Mouse (Mus musculus): Measurements from ENCODE around the gene Rpn1.
"Not testable (repeated sequence)": the region's sequence is repeated elsewhere in the genome, so short reads cannot be mapped to it uniquely, and the experiment has no call there.

Gene Rpn1

DNA sequence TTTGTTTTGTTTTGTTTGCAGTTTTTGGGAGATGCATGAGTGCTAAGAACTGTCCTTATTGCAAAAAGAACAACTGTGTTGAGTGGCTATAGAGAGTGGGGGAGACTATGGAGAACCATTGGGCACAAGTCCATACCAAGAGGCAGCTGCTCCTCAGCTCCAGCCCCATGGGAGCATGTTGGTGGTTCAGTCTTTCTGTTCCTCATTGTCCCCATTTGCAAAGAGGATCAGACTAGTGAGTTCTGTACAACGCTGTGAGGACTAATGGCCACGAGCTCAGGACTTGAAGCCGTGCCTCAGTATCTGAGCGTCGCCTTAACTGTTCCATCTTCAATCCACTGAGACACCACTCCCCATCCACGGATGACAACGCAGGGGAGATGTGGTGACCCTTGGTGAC lies 36.5 kb downstream of the Rpn1 start:
- in situ Hi-C loops (cut with MboI): no loop called here

DNA sequence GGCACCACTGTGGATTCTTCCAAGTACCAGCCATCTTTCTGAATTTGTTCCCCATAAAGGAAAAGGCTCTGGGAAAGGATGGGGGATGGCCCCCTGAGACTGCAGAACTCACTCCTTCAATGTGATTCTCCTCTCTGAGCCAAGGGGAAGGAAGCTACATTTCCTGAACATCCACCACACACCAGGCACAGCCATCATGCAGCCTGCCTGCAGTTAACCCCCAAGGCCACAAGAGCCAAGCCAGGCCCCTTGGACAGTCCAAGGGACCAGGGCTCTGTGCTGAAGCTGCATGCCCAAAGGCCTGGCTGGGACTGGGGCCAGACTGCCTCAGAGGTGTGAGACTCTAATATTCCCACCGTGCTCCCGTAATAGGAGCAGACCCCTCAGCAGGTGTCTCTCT lies 37.5 kb downstream of the Rpn1 start:
- in situ Hi-C loops (cut with MboI): no loop called here

DNA sequence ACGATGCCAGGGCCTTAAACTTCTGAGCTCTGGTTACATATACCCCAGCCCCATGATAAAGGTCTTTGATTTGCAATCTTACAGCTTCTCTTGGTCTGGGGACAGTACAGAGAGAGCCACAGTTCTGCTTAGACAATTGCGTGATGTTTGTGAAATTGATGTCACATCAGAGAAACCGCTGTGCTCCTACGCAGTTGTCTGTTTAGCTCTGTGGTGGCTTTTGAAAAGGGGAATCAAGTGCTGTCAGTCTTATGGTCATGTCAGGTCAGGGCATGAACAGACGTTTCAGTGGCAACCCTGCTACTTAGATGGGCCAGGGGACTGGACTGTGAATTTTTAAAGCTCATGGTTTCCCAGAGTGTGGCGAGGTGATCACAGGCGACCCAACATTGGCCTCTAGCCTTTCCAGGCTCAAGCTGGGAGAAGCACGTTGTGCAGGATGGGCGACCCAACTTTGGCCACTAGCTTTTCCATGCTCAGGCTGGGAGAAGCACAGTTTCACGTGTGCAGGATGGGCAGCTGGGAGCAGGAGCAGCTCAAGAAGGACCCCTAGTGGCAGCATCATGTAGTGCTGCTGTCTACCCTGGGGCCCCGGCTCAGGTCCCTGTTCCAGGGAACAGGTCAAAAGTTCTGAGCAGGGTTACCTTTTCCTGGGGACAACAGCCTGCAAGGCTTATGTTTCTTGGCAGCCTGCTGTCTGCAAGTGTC lies 39.0 kb downstream of the Rpn1 start:
- in situ Hi-C loops (cut with MboI): no loop called here

DNA sequence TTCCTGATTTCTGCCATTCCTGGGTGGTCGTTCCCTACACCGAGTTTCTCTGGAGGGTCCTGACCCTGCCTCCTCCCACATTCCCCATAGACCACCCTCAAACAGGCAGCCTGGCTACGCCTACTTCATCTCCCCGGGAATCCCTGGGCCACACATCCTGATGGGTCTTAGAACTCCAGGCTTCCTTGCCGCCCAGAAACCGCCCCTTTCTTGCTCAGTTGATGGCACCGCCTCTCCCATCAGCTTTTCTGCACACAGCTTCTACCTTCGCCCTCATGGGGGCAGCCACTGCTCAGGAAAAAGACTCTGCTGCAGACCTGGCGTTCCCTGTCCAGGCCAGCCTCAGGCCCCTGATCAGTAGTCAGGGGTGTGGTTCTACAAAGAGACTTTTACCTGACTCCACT lies 39.6 kb downstream of the Rpn1 start:
- in situ Hi-C loops (cut with MboI): no loop called here

DNA sequence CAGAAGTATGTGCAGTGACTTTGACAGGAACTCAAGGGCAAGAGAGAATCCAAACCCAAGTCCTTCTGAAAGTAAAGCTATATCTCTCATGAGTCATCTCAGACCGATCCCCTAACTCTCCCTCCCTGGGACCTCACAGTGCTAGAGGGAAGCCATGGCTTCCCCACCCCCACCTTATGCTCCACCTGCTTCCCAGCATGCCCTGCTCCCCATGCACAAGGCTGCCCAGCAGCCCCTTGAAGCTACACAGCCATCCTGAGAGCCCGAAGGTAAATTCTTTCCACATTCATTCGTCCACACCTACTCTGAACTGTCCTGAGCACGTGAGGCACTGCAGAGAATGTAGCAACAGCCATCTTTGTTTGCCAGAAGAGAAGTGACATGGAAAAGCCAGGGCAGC lies 40.3 kb downstream of the Rpn1 start:
- in situ Hi-C loops (cut with MboI): no loop called here

DNA sequence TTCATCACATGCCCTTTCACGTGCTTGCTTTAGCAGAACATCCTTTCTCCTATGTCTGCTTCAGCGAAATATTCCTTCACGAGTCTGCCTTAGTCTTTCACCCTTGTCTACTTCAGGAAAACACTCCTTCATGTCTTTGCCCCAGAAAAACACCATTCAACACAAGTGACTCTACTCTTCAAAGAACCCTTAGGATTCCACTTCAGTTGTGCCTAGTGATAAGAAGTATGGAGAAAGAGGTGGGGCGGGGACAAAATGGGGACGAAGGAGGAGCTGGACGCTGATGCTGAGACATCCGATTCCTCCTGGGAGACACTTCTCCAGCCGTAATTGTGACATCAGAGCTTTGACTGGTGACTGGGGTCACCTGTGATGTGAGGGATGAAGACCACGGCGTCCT lies 41.5 kb downstream of the Rpn1 start:
- in situ Hi-C loops (cut with MboI): not testable (repeated sequence)

GRCm38 (mm10) chr6:88131521-88131920 lies 47.2 kb downstream of the Rpn1 start:
- in situ Hi-C loops (cut with MboI): no loop called here

DNA sequence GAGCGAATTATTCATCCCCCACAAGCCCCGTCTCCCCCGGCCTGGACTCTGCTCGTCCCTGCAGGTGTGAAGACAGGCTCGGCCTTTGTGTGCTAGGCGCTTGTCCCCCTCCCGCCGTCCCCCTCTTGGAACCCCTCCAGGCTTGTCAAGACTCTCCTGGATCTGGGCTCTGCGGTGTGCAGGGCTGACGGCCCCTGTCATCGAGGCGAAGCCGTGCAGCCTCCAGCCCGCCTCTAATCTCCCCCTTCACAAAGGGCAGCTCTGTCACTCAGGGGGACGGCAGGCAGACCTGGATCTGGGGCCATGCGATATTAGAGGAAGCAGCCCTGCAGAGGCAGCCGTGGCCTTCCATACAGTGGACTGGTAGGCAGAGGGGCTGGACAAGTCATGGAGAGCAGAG lies 47.8 kb downstream of the Rpn1 start:
- in situ Hi-C loops (cut with MboI): no loop called here

GRCm38 (mm10) chr6:88133061-88133460 lies 48.8 kb downstream of the Rpn1 start:
- in situ Hi-C loops (cut with MboI): no loop called here

- in situ Hi-C loops (cut with MboI): no loop called here
Measured at GRCm38 (mm10) chr6:88133878-88134277, 49.6 kb downstream of the Rpn1 start.

- in situ Hi-C loops (cut with MboI): no loop called here
Measured at GRCm38 (mm10) chr6:88136201-88136631, 51.9 kb downstream of the Rpn1 start.

DNA sequence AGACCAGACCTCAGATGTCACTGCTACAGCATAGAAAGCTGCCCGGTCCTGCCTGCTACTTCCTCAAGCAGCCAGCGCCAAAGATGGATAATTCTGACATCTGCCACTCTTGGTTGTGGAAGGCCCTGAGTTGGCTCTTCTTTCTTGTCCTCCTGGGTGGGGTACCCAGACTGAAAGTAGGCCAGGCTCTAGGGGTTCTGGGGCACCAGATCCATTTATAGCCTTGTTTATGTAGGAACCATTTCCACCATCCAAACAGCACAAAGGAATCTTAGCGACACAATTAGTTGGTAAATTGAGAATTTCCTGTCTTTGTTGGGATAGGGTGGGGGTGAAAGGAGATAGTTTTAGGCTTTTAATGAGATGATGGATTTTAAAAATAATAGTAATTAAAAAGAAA lies 54.2 kb downstream of the Rpn1 start:
- in situ Hi-C loops (cut with MboI): no loop called here

DNA sequence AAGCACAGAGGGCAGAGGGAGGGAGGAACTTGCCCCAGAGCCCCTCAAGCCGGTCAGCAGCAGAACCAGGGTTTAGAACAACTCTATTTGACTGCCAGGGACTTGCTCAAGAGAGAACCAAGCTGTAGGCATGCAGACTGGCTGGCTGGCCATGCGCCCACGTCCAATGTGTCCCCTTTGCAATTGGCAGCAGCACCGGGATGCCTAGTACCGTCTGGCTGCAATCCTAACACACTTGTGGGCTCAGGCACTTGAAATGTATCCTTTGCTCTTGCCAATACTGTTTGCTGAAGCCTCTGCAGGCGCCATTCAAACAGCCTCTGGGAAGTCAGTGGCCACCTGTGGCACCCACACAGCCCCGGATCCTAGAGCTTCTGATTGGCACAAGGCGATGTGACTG lies 56.0 kb downstream of the Rpn1 start:
- in situ Hi-C loops (cut with MboI): no loop called here

DNA sequence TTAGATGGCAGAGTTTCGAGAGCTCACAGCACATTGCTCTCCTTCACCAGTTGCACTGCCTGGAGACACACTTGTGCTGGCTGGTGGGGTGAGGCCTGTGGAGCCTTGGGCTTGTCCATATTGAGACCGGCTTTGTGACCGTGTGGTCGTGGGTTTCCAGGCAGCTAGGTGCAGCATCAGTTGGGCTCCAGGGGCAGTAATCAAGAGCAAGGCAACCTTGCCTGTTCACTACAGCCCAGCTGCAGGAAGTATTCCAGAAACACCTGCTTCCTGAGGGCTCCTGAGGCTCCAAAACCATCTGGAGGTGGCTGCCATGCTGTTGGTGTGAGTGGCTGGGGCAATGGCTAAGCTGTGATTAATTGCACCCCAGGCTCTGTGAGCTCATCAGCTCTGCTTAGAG lies 61.5 kb downstream of the Rpn1 start:
- in situ Hi-C loops (cut with MboI): no loop called here

GRCm38 (mm10) chr6:88146576-88146975 lies 62.3 kb downstream of the Rpn1 start:
- in situ Hi-C loops (cut with MboI): no loop called here

- in situ Hi-C loops (cut with MboI): no loop called here
Measured at GRCm38 (mm10) chr6:88147411-88148003, 63.2 kb downstream of the Rpn1 start.

GRCm38 (mm10) chr6:88151335-88151734 lies 67.1 kb downstream of the Rpn1 start:
- in situ Hi-C loops (cut with MboI): no loop called here

DNA sequence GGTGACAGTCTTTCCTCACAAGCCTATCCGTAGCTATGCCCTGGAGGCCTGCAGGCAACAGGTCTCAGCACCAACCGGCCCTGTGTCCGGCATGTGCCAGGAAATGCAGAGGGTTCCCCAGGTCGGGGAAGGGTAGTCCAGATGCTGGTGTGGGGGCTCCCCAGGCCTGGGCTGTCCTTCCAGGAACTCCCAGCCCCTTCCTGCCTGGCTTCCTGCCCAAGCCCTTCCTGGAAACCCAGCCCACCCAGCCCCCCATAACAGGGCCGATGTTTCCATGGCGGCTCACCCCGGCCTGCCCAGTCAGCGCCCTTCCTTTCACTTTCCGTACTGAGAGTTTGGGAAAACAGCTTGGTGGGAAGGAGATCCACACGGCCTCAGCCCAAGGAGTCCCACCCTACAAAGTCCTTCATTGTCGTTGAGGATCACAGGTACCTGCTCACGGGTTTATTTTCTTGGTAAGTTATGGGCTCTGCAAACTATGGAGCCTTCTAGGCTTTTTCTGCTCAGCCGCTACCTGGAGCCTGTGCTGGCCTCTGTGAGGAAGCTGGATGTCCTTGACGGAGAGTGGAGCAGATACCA lies 67.9 kb downstream of the Rpn1 start:
- in situ Hi-C loops (cut with MboI): no loop called here

DNA sequence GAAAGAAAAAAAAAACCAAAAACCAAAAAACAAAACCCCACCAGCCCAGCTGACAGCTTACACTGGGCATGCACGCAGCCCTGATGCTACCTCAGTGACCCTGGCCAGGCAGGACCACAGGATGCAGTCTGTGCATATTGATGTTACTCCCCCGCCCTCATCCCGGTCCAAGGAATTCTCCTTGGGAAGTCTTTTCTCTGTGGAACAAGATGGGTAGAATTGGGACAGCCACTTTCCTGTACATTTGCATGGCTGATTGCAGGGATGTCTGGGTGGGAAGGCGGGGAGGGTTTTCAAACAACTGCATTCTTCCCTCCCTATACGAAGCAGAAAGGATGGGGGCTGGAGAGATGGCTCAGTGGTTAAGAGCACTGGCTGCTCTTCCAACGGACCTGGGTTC lies 68.7 kb downstream of the Rpn1 start:
- in situ Hi-C loops (cut with MboI): no loop called here

Measured in mature B cell (primary cell).